Mouse (Mus musculus) gastrocnemius, postnatal 4 days (tissue): ENCODE data around the gene Rsu1. TPM values are rescaled to one million over a fixed set of nuclear protein-coding genes. Genes with fewer than 3 reads are reported as not detected.

ENCODE experiments used
- DNase-seq, 2 experiments: peaks; one replicate each; pipeline ENCODE4 v3.0.0; 2021 to 2022; ENCODE audit warnings: low spot score in 2 of 2, mixed read lengths in 2 of 2
- long read RNA-seq, 2 experiments: library from polyadenylated mRNA; stranded (forward); transcript quantifications; one replicate each; pipeline ENCODE4 v2.0.0; 2021
- total RNA-seq, 2 experiments: library from RNA; stranded (reverse); gene quantifications; 2 replicates each; pipeline ENCODE4 v1.2.3; 2021

Gene Rsu1
- total RNA-seq, result 100 to 1,000 TPM in 1 of 2 experiments, 10 to 100 TPM in 1; 90.1 to 109 TPM
- long read RNA-seq, experiment 1, transcript Rsu1-201 (9 exons, 1,546 nt), result major isoform, 174 of 192 reads
- long read RNA-seq, experiment 1, partial matches to known transcripts, result 8 of 192 reads
- long read RNA-seq, experiment 1, other reads (novel, unspliced or antisense), result 10 of 192 reads
- long read RNA-seq, experiment 2, transcript Rsu1-201 (9 exons, 1,546 nt), result major isoform, 169 of 178 reads
- long read RNA-seq, experiment 2, partial matches to known transcripts, result 3 of 178 reads
- long read RNA-seq, experiment 2, other reads (novel, unspliced or antisense), result 5 of 178 reads

- peak; percentile 85 to 93 for DNase-seq
These were observed at the start of gene Rsu1 for GRCm38 (mm10) chr2:13271165-13271957. Rsu1 (minus strand) TSS chr2:13271415.

GRCm38 (mm10) chr2:13303376-13303775 is 32.2 kb upstream of the Rsu1 start:
- DNase-seq, result no peak

GRCm38 (mm10) chr2:13299031-13299430 is 27.8 kb upstream of the Rsu1 start:
- no peak for DNase-seq

- no peak for DNase-seq
These were observed 26.5 kb upstream of the Rsu1 start for GRCm38 (mm10) chr2:13297733-13298132.

- no peak for DNase-seq
These were observed 19.4 kb upstream of the Rsu1 start for GRCm38 (mm10) chr2:13290661-13291060.

- DNase-seq, result no peak
These were observed 18.9 kb upstream of the Rsu1 start for GRCm38 (mm10) chr2:13290070-13290469.

- no peak for DNase-seq
These were observed 7.1 kb upstream of the Rsu1 start for GRCm38 (mm10) chr2:13278114-13278862.

GRCm38 (mm10) chr2:13275874-13276273 is 4.7 kb upstream of the Rsu1 start:
- DNase-seq, result no peak

- no peak for DNase-seq
These were observed 479 bp downstream of the Rsu1 start for GRCm38 (mm10) chr2:13270736-13271135.

- DNase-seq, result no peak
These were observed 2.4 kb downstream of the Rsu1 start for GRCm38 (mm10) chr2:13268681-13269293.

- DNase-seq, result no peak
These were observed 6.3 kb downstream of the Rsu1 start for GRCm38 (mm10) chr2:13264875-13265274.

- no peak for DNase-seq
These were observed 8.1 kb downstream of the Rsu1 start for GRCm38 (mm10) chr2:13263150-13263549.

GRCm38 (mm10) chr2:13258606-13259005 is 12.6 kb downstream of the Rsu1 start:
- DNase-seq, result no peak

GRCm38 (mm10) chr2:13240711-13241110 is 30.5 kb downstream of the Rsu1 start:
- DNase-seq, result no peak

- peak in 1 of 2 experiments; percentile 25 for DNase-seq
These were observed 33.9 kb downstream of the Rsu1 start for GRCm38 (mm10) chr2:13237140-13237901.

- no peak for DNase-seq
These were observed 35.5 kb downstream of the Rsu1 start for GRCm38 (mm10) chr2:13235696-13236095.

GRCm38 (mm10) chr2:13234796-13235195 is 36.4 kb downstream of the Rsu1 start:
- no peak for DNase-seq

- no peak for DNase-seq
These were observed 37.3 kb downstream of the Rsu1 start for GRCm38 (mm10) chr2:13233902-13234301.

- no peak for DNase-seq
These were observed 37.9 kb downstream of the Rsu1 start for GRCm38 (mm10) chr2:13233254-13233835.

GRCm38 (mm10) chr2:13232305-13232704 is 38.9 kb downstream of the Rsu1 start:
- no peak for DNase-seq
